Mouse (Mus musculus) heart, embryonic 12.5 days (tissue): ENCODE results near the gene Hmx3. TPM values are rescaled to one million over a fixed set of nuclear protein-coding genes. Genes with fewer than 3 reads are reported as not detected.

Experiments used
- ATAC-seq: fragments of 200-750 bp; cut with Nextera tagmentation; 2 replicates; pipeline ENCODE4 v1.8.0; 2017; ENCODE audit warnings: moderate TSS enrichment, moderate library complexity; ENCODE audit not compliant: insufficient number of reproducible peaks, low FRiP score
- H3K27ac ChIP-seq: fragments of 300-500 bp; sonication (generic); 2 replicates; pipeline ENCODE4 v1.5.1; 2016; ENCODE audit warnings: mild to moderate bottlenecking, moderate library complexity; ENCODE audit not compliant: poor library complexity, severe bottlenecking
- H3K27me3 ChIP-seq: fragments of 300-500 bp; sonication (generic); replicated peaks from 2 replicates; pipeline ENCODE4 v1.6.1; 2016; ENCODE audit warnings: mild to moderate bottlenecking, moderate library complexity
- H3K36me3 ChIP-seq: fragments of 300-500 bp; sonication (generic); 2 replicates; pipeline ENCODE4 v1.6.1; 2016; ENCODE audit warnings: mild to moderate bottlenecking, moderate library complexity
- H3K4me1 ChIP-seq: fragments of 300-500 bp; sonication (generic); replicated peaks from 2 replicates; pipeline ENCODE4 v1.6.1; 2016; ENCODE audit warnings: mild to moderate bottlenecking
- H3K4me2 ChIP-seq: fragments of 300-500 bp; sonication (generic); 2 replicates; pipeline ENCODE4 v1.6.1; 2016; ENCODE audit warnings: mild to moderate bottlenecking, moderate library complexity
- H3K4me3 ChIP-seq: fragments of 300-500 bp; sonication (generic); 2 replicates; pipeline ENCODE4 v1.5.1; 2016; ENCODE audit warnings: mild to moderate bottlenecking
- H3K9ac ChIP-seq: fragments of 300-500 bp; sonication (generic); 2 replicates; pipeline ENCODE4 v1.6.1; 2016; ENCODE audit warnings: mild to moderate bottlenecking, moderate library complexity
- H3K9me3 ChIP-seq: fragments of 300-500 bp; sonication (generic); replicated peaks from 2 replicates; pipeline ENCODE4 v1.6.1; 2016; ENCODE audit warnings: mild to moderate bottlenecking, moderate library complexity
- WGBS: fragments of 180-500 bp; shearing (Covaris S2); methylation state at CpG from one replicate; pipeline ENCODE4 v1.1.7; 2016; 5-methylcytosine and 5-hydroxymethylcytosine counted together
- polyA plus RNA-seq: library from polyadenylated mRNA; unstranded; fragments of >200 nt; fragmentation: Nextera tagmentation; extraction: Ambion mirVana; gene quantifications from 2 replicates; pipeline ENCODE4 v1.2.1, GENCODE M21; 2016

Hmx3 gene
- polyA plus RNA-seq, 1 experiment from 2014 or later, result not detected

- Histone ChIP-seq H3K4me1 (peaks cover 14% of the 10 kb centered on the region), H3K27ac (peak within 1 kb of the TSS; percentile 87), H3K4me3 (peak within 1 kb of the TSS; percentile 80), H3K36me3 (peaks cover 29% of the 10 kb centered on the region), H3K9ac (peak within 1 kb of the TSS; percentile 86), H3K9me3 (no peaks in the 10 kb centered on the region), H3K4me2 (peak within 1 kb of the TSS; percentile 81), H3K27me3 (peaks cover 34% of the 10 kb centered on the region)
- peak; percentile 93 for ATAC-seq
- under 1% methylated on average over 46 of the region's 51 CpGs for whole genome bisulfite sequencing
Observed at GRCm38 (mm10) chr7:131559986-131560696, 17.5 kb downstream of the Hmx3 start, which contains the start of gene Bub3. TSS of gene Bub3 (plus strand) at chr7:131560222.

GRCm38 (mm10) chr7:131560697-131561042 lies 18.0 kb downstream of the Hmx3 start:
- H3K36me3 ChIP-seq, result peaks cover 32% of the 10 kb centered on the region
- H3K27me3 ChIP-seq, result peaks cover 29% of the 10 kb centered on the region
- H3K27ac ChIP-seq, result peak overlapping the region; percentile 87
- H3K4me1 ChIP-seq, result peaks cover 9% of the 10 kb centered on the region
- H3K4me3 ChIP-seq, result peak overlapping the region; percentile 80
- H3K9me3 ChIP-seq, result no peaks in the 10 kb centered on the region
- WGBS, result under 1% methylated on average over 14 of the region's 14 CpGs
- H3K4me2 ChIP-seq, result peak overlapping the region; percentile 81
- ATAC-seq, result peak; percentile 66
- H3K9ac ChIP-seq, result peak overlapping the region; percentile 86

- WGBS, result 75% methylated on average over 6 of the region's 6 CpGs
- Histone ChIP-seq H3K4me1 (no peaks in the 10 kb centered on the region), H3K27me3 (no peaks in the 10 kb centered on the region), H3K36me3 (peaks cover 36% of the 10 kb centered on the region), H3K4me3 (no peak overlapping the region), H3K4me2 (no peak overlapping the region), H3K9me3 (no peaks in the 10 kb centered on the region), H3K9ac (no peak overlapping the region), H3K27ac (no peak overlapping the region)
- ATAC-seq, result no peak
Observed at GRCm38 (mm10) chr7:131575246-131575645, 32.6 kb downstream of the Hmx3 start.

- Histone ChIP-seq H3K4me3 (no peak overlapping the region), H3K27ac (no peak overlapping the region), H3K9ac (no peak overlapping the region), H3K9me3 (no peaks in the 10 kb centered on the region), H3K36me3 (no peaks in the 10 kb centered on the region), H3K4me1 (no peaks in the 10 kb centered on the region), H3K4me2 (no peak overlapping the region), H3K27me3 (no peaks in the 10 kb centered on the region)
- no peak for ATAC-seq
- 24% methylated on average over 9 of the region's 9 CpGs for WGBS
Observed at GRCm38 (mm10) chr7:131582178-131582577, 39.5 kb downstream of the Hmx3 start.

GRCm38 (mm10) chr7:131585551-131585950 lies 42.9 kb downstream of the Hmx3 start:
- 85% methylated on average over 5 of the region's 5 CpGs for WGBS
- H3K4me1 ChIP-seq, result no peaks in the 10 kb centered on the region

More at GRCm38 (mm10) chr7:131585551-131585950, 42.9 kb downstream of the Hmx3 start:
- Histone ChIP-seq H3K9me3 (no peaks in the 10 kb centered on the region), H3K27ac (no peak overlapping the region), H3K4me2 (no peak overlapping the region), H3K27me3 (no peaks in the 10 kb centered on the region), H3K36me3 (no peaks in the 10 kb centered on the region), H3K9ac (no peak overlapping the region), H3K4me3 (no peak overlapping the region)
- no peak for ATAC-seq

Other genes with a start within 250 kb of the Hmx3 start
- 0.62 and 0.91 TPM in 2 replicates for gene Cuzd1, start 220.6 kb upstream of the Hmx3 start, polyA plus RNA-seq
- not detected in 2 replicates for gene Fam24b, start 213.4 kb upstream of the Hmx3 start, polyA plus RNA-seq
- not detected in 2 replicates for gene Fam24a, start 209.0 kb upstream of the Hmx3 start, polyA plus RNA-seq
- 17.7 and 20.3 TPM in 2 replicates for gene 2310057M21Rik, start 180.1 kb upstream of the Hmx3 start, polyA plus RNA-seq
- 86.6 and 96.7 TPM in 2 replicates for gene Pstk, start 171.7 kb upstream of the Hmx3 start, polyA plus RNA-seq
- gene Ikzf5, start 132.3 kb upstream of the Hmx3 start, polyA plus RNA-seq, result 12.0 and 14.3 TPM in 2 replicates
- gene Acadsb, start 132.3 kb upstream of the Hmx3 start, polyA plus RNA-seq, result 87.4 and 87.6 TPM in 2 replicates
- not detected in 2 replicates for gene Hmx2, start 5.9 kb downstream of the Hmx3 start, polyA plus RNA-seq
- gene Bub3, start 17.4 kb downstream of the Hmx3 start, polyA plus RNA-seq, result 129 and 133 TPM in 2 replicates